Mouse (Mus musculus) cerebellum, adult 11-12 months (tissue): ENCODE results near the gene Gm8122.
"Not testable (repeated sequence)": the region's sequence is repeated elsewhere in the genome, so short reads cannot be mapped to it uniquely, and the experiment has no call there.

Experiments used
- DNase-seq: peaks from one replicate; pipeline ENCODE4 v3.0.0; 2022

Gm8122 gene

GRCm38 (mm10) chr14:43235204-43235603 is at the start of gene Gm8122:
TSS of gene Gm8122 (minus strand) at chr14:43235304.
- DNase-seq, result not testable (repeated sequence)

GRCm38 (mm10) chr14:43278681-43279080 is 43.6 kb upstream of the Gm8122 start:
- DNase-seq, result not testable (repeated sequence)

GRCm38 (mm10) chr14:43278146-43278545 is 43.0 kb upstream of the Gm8122 start:
- DNase-seq, result not testable (repeated sequence)

GRCm38 (mm10) chr14:43277468-43277867 is 42.4 kb upstream of the Gm8122 start:
- DNase-seq, result not testable (repeated sequence)

GRCm38 (mm10) chr14:43275752-43276151 is 40.6 kb upstream of the Gm8122 start:
- not testable (repeated sequence) for DNase-seq

- DNase-seq, result not testable (repeated sequence)
These were observed 39.9 kb upstream of the Gm8122 start, which contains the start of gene Gm9732 for GRCm38 (mm10) chr14:43274986-43275511. TSS of gene Gm9732 (plus strand) at chr14:43275036.

GRCm38 (mm10) chr14:43273161-43273560 is 38.1 kb upstream of the Gm8122 start:
- DNase-seq, result not testable (repeated sequence)

- DNase-seq, result not testable (repeated sequence)
These were observed 34.1 kb upstream of the Gm8122 start for GRCm38 (mm10) chr14:43269211-43269610.

GRCm38 (mm10) chr14:43268521-43269084 is 33.5 kb upstream of the Gm8122 start:
- DNase-seq, result not testable (repeated sequence)

GRCm38 (mm10) chr14:43263421-43263820 is 28.3 kb upstream of the Gm8122 start:
- DNase-seq, result not testable (repeated sequence)

- not testable (repeated sequence) for DNase-seq
These were observed 23.2 kb upstream of the Gm8122 start, which contains the start of gene Gm8126 for GRCm38 (mm10) chr14:43258349-43258748. TSS of gene Gm8126 (plus strand) at chr14:43258649.

GRCm38 (mm10) chr14:43256511-43256910 is 21.4 kb upstream of the Gm8122 start:
- DNase-seq, result not testable (repeated sequence)

- not testable (repeated sequence) for DNase-seq
These were observed 15.6 kb upstream of the Gm8122 start for GRCm38 (mm10) chr14:43250549-43251253.

- DNase-seq, result not testable (repeated sequence)
These were observed 14.6 kb upstream of the Gm8122 start for GRCm38 (mm10) chr14:43249611-43250170.

- DNase-seq, result not testable (repeated sequence)
These were observed 2.7 kb upstream of the Gm8122 start for GRCm38 (mm10) chr14:43237769-43238168.
